Mouse (Mus musculus) E14TG2a.4 (cell line): ENCODE measurements around the gene H2-Q6.
"Not testable (repeated sequence)": the region's sequence is repeated elsewhere in the genome, so short reads cannot be mapped to it uniquely, and the experiment has no call there.

ENCODE experiments used
- CTCF ChIP-seq: conservative IDR thresholded peaks from 2 replicates; pipeline ENCODE4 v1.5.1; 2014; ENCODE audit warnings: low read length
- POU5F1 ChIP-seq: IDR thresholded peaks from 2 replicates; pipeline ENCODE4 v1.6.1; 2014; ENCODE audit warnings: low read length, borderline replicate concordance

DNA sequence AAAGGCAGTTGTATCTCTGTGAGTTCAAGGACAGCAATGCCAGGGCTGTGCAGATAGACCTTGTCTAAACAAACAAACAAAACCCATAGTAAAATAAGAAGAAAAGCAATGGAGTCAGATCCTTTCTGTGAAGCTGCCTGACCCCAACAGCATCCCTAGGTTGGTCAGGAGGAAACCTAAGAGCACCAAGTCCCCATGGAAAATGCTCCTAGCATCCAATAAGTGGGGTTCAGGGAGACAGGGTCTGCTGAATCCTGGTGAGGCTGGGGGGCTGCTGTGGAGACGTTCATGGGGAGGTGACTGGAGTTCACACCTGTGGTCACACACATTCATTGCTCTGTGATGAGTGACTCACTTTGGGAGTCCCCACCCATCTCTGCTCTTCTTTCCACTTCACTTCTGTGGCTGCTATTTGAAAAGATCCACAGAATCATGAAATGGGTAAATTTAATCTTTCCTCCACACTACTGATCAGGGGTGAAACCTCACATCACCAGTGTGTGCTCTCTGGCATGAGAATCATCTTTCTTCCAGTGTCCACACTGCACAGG, 12.8 kb downstream of the H2-Q6 start:
- not testable (repeated sequence) for TF ChIP-seq CTCF, POU5F1
